Mouse (Mus musculus) embryonic fibroblast, embryonic 13.5 days (primary cell): Measurements from ENCODE around the gene Cemip.

Source experiments
- CTCF ChIP-seq: IDR thresholded peaks from 2 replicates; pipeline ENCODE4 v1.5.1; 2011; ENCODE audit warnings: mild to moderate bottlenecking, control low read depth, low read length, moderate library complexity, borderline replicate concordance; ENCODE audit not compliant: insufficient read depth
- POLR2A ChIP-seq: IDR thresholded peaks from 2 replicates; pipeline ENCODE4 v1.6.1; 2011; ENCODE audit warnings: low read depth, mild to moderate bottlenecking, control low read depth, low read length, moderate library complexity

DNA sequence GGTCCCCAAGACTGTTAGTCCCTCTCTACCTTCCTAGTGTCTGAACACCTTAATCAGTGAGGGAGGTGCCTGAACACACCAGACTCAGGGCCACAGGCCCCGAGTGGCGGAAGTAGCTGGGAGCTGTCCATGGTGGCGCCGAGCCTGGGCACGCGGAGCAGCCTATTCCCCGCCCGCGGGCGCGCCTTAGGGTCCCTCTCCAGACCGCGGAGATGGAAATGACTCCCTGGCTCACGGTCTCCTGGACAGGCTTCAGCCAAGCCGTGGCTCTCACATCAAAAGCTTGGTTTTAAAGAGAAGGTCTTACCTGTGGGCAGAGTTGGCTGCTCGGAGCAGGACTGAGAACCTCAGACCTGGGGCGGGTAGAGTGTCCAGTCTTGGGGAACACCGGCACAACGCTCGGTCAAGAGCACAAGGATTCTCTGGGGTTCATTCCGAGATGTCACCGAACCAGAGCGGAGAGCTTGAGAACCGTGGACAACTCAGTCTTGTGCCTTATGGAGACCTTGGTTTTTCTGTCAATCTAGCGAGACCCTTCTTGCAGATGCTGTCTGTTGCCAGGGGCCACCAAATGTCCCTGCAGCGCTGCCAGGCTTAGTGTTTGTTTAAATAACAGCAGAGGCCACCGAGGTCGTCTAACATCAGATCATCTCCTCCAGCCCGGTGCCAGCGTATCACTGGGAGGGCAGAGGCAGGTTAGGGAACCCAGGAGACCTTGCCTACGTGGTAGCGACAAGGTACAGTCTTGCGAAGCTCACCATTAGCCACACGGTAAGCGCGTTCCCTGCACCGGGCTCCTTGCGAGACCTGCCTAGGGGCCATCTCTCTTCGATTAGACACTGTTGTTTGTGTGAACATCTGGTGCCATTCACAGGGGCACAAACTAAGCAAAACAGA, 1.0 kb downstream of the Cemip start:
- TF ChIP-seq CTCF (no peak), POLR2A (no peak)
